In the genomic region with DNA sequence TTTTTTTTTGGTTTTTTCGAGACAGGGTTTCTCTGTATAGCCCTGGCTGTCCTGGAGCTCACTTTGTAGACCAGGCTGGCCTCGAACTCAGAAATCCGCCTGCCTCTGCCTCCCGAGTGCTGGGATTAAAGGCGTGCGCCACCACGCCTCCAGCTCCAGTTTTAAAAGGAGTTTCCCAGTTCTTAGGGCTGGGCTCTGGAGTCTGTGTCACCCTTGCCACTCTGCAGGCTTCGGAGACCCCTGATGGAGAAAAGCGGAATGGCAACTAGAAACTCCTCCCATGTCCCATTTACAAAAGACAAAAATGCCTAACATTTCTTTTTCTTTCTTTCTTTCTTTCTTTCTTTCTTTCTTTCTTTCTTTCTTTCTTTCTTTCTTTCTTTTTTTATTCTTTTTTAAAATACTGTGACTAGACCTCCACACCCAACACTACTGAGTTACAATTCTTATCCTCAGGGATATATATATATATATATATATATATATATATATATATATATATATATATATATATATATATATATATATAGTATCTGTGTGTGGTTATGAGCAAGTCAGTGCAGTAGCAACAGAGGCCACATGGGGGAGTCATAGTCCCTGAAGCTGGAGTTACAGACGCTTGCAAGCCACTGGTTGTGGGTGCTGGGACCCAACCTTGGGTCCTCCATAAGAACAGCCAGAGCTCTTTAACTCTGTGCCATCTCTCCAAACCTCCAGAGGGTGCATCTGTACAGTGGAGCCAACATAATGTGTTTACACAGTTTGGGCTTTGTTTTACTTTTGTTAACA, we compare ENCODE assay signal across 8 mouse cellular contexts. TPM values are rescaled to one million over a fixed set of nuclear protein-coding genes. Genes with fewer than 3 reads are reported as not detected.
DNase-seq lines count a peak whose midpoint lies in the region; ATAC-seq and TF ChIP-seq lines count a peak whose summit lies in the region.
"Not testable (repeated sequence)": the region's sequence is repeated elsewhere in the genome, so short reads cannot be mapped to it uniquely, and the experiment has no call there.

No protein-coding gene starts in this region.

- not testable (repeated sequence) for H3K9me3 ChIP-seq in CH12.LX (replicated peaks; ENCODE audit: low read length); liver, embryonic 14.5 days (ENCODE audit: control insufficient read depth, low read length)

- H3K9ac ChIP-seq in CH12.LX (ENCODE audit: insufficient read depth, low read depth); heart, adult 2 months (ENCODE audit: low read depth, low read length); liver, embryonic 14.5 days (replicated peaks): not testable (repeated sequence)

- not testable (repeated sequence) for H3K4me3 ChIP-seq in CH12.LX (replicated peaks in 1 of 3; ENCODE audit: low read depth in 2 of 3, low read length in 2 of 3, poor library complexity in 1 of 3); heart, adult 2 months; liver, embryonic 14.5 days (ENCODE audit: insufficient read depth in 1 of 2, low read depth in 2 of 2, low read length in 2 of 2)

- H3K36me3 ChIP-seq in CH12.LX (replicated peaks in 1 of 2; ENCODE audit: control insufficient read depth in 1 of 2, insufficient read depth in 1 of 2, low read length in 1 of 2); heart, adult 2 months (ENCODE audit: control insufficient read depth, insufficient read depth, low read length); liver, embryonic 14.5 days (replicated peaks; ENCODE audit: control insufficient read depth, insufficient read depth, low read depth): not testable (repeated sequence)

- 22% methylated on average over 10 of the region's 10 CpGs for WGBS in heart, adult 2 months
- 27% methylated on average over 10 of the region's 10 CpGs for WGBS in liver, embryonic 14.5 days (ENCODE audit: insufficient replicate concordance)

- not testable (repeated sequence) for TF ChIP-seq EP300 in CH12.LX (IDR thresholded peaks at IDR 0.05; ENCODE audit: low read length); liver, embryonic 14.5 days (IDR thresholded peaks at IDR 0.05; ENCODE audit: low read depth)
- peak; percentile 65; the same call in 1 of the 2 replicates for TF ChIP-seq EP300 in heart, adult 2 months (IDR thresholded peaks at IDR 0.05; ENCODE audit: insufficient read depth, low read depth, low read length)

- DNase-seq in CH12.LX (ENCODE audit: extremely low read depth), result peak; percentile 79
- DNase-seq in adrenal gland, postnatal 25 days, result peak; percentile 60
- peak; percentile 91 for DNase-seq in embryo, embryonic 10.5 days (ENCODE audit: low spot score)
- peak; percentile 59 to 67 for DNase-seq in heart, adult 2 months
- DNase-seq in kidney, adult 8-10 months, result peak; percentile 47 to 76
- DNase-seq in liver, embryonic 14.5 days (ENCODE audit: low read depth in 3 of 3, low spot score in 3 of 3), result peak in 2 of 3 experiments; percentile 23 to 55
- DNase-seq in neural tube, embryonic 10.5 days (ENCODE audit: extremely low spot score, low spot score), result peak; percentile 54
- peak; percentile 66 for DNase-seq in thymus, postnatal 14 days

- TF ChIP-seq CTCF in CH12.LX (conservative IDR thresholded peaks at IDR 0.05 in 1 of 2, IDR thresholded peaks at IDR 0.05 in 1 of 2; ENCODE audit: low read depth in 2 of 2, low read length in 2 of 2), result peak; percentile 19 to 83; a peak in 3 of 4 replicates
- peak; percentile 76 for TF ChIP-seq CTCF in heart, adult 2 months (IDR thresholded peaks at IDR 0.05)
- peak; percentile 60 for TF ChIP-seq CTCF in liver, embryonic 14.5 days (IDR thresholded peaks at IDR 0.05; ENCODE audit: low read depth)

- TF ChIP-seq RAD21 in CH12.LX (IDR thresholded peaks at IDR 0.05; ENCODE audit: low read depth, low read length), result peak; percentile 72

- H3K27me3 ChIP-seq in CH12.LX (replicated peaks); heart, adult 2 months (ENCODE audit: control insufficient read depth, insufficient read depth, low read length); liver, embryonic 14.5 days (ENCODE audit: control insufficient read depth, insufficient read depth, low read length): not testable (repeated sequence)

- not testable (repeated sequence) for TF ChIP-seq POLR2A in CH12.LX (IDR thresholded peaks at IDR 0.05; ENCODE audit: low read depth, low read length); heart, adult 2 months (IDR thresholded peaks at IDR 0.05; ENCODE audit: insufficient read depth, low read depth, low read length)

- dilution Hi-C loops in CH12.LX (cut with MboI; ENCODE audit: extremely low pct_ligation_motif_present, extremely low pct_unique_long_range_greater_than_20kb, low sequenced_read_pairs), result not testable (repeated sequence)

- H3K4me1 ChIP-seq in CH12.LX (ENCODE audit: control insufficient read depth in 1 of 2, insufficient read depth in 2 of 2), result peaks cover 9 to 25% of the 10 kb centered on the region in 2 experiments; a peak in 3 of 4 replicates
- not testable (repeated sequence) for H3K4me1 ChIP-seq in heart, adult 2 months (ENCODE audit: control insufficient read depth, insufficient read depth, low read length); liver, embryonic 14.5 days (replicated peaks; ENCODE audit: control insufficient read depth in 2 of 2, insufficient read depth in 2 of 2, low read length in 1 of 2)

- intact Hi-C loops in heart, adult 2 months (cut with DNase I), result not testable (repeated sequence)

- in situ Hi-C loops in CH12.LX (cut with MboI; ENCODE audit: low pct_ligation_motif_present, low pct_unique_long_range_greater_than_20kb, low sequenced_read_pairs), result not testable (repeated sequence)

- H3K4me2 ChIP-seq in CH12.LX (ENCODE audit: insufficient read depth, low read depth, poor library complexity, severe bottlenecking); liver, embryonic 14.5 days (ENCODE audit: low read depth): not testable (repeated sequence)

- not testable (repeated sequence) for H3K27ac ChIP-seq in CH12.LX (ENCODE audit: insufficient read depth, low read depth); heart, adult 2 months; liver, embryonic 14.5 days

- not testable (repeated sequence) for H3K79me2 ChIP-seq in CH12.LX (replicated peaks; ENCODE audit: control insufficient read depth, extremely low read depth, insufficient read depth, poor library complexity, severe bottlenecking); heart, adult 2 months (replicated peaks; ENCODE audit: control insufficient read depth, insufficient read depth, low read length)

- not testable (repeated sequence) for ATAC-seq in liver, embryonic 14.5 days (ENCODE audit: insufficient read depth)

TF ChIP-seq in CH12.LX, 34 proteins besides CTCF, POLR2A, EP300 and RAD21:
- peak; percentile 66; the same call in 1 of the 2 replicates for TF ChIP-seq ZNF384 (IDR thresholded peaks at IDR 0.05; ENCODE audit: low read depth, low read length)
- peak; percentile 82 for TF ChIP-seq SMC3 (IDR thresholded peaks at IDR 0.05; ENCODE audit: low read depth, low read length)

RNA-seq across cellular contexts. Expression of a gene that starts 6.3 kb away (rescaled TPM):
- total RNA-seq in CH12.LX (2012; rRNA removed) (not detected in 2 replicates), CH12.LX (2014; rRNA removed) (not detected in 2 replicates)
- not detected in 2 replicates for polyA plus RNA-seq in CH12.LX (2012; ENCODE audit: insufficient read length, low read depth)
- not detected in 2 replicates for total RNA-seq in adrenal gland, postnatal 25 days (2021)
- not detected for total RNA-seq in heart, adult 2 months (2021)
- polyA plus RNA-seq in heart, adult 2 months (2012; rRNA removed), result 0.10 and 0.23 TPM in 2 replicates
- polyA plus RNA-seq in liver, embryonic 14.5 days (2012; rRNA removed), result 0.09 and 0.11 TPM in 2 replicates
- 0.19 TPM in 1 of 2 replicates, not detected in the other for polyA plus RNA-seq in liver, embryonic 14.5 days (2014; fragmentation: Nextera tagmentation; extraction: Ambion mirVana)

RNA-seq across cellular contexts. Expression of a gene that starts 7.7 kb away (rescaled TPM):
- total RNA-seq in CH12.LX (2012; rRNA removed) (0.04 TPM in 1 of 2 replicates, not detected in the other), CH12.LX (2014; rRNA removed) (not detected in 2 replicates)
- 0.27 and 0.37 TPM in 2 replicates for polyA plus RNA-seq in CH12.LX (2012; ENCODE audit: insufficient read length, low read depth)
- 167 and 192 TPM in 2 replicates for total RNA-seq in adrenal gland, postnatal 25 days (2021)
- 10 to 100 TPM; 22.1 to 28.3 TPM for total RNA-seq in heart, adult 2 months (2021)
- 37.2 and 42.9 TPM in 2 replicates for polyA plus RNA-seq in heart, adult 2 months (2012; rRNA removed)
- 15.4 and 16.8 TPM in 2 replicates for polyA plus RNA-seq in liver, embryonic 14.5 days (2012; rRNA removed)
- 15.9 and 18.4 TPM in 2 replicates for polyA plus RNA-seq in liver, embryonic 14.5 days (2014; fragmentation: Nextera tagmentation; extraction: Ambion mirVana)

RNA-seq across cellular contexts. Expression of a gene that starts 18.0 kb away (rescaled TPM):
- total RNA-seq in CH12.LX (2012; rRNA removed) (404 and 424 TPM in 2 replicates), CH12.LX (2014; rRNA removed) (304 and 321 TPM in 2 replicates)
- 214 and 243 TPM in 2 replicates for polyA plus RNA-seq in CH12.LX (2012; ENCODE audit: insufficient read length, low read depth)
- 66.0 and 70.2 TPM in 2 replicates for total RNA-seq in adrenal gland, postnatal 25 days (2021)
- 10 to 100 TPM; 17.4 to 18.1 TPM for total RNA-seq in heart, adult 2 months (2021)
- 69.8 and 85.9 TPM in 2 replicates for polyA plus RNA-seq in heart, adult 2 months (2012; rRNA removed)
- 41.1 and 44.4 TPM in 2 replicates for polyA plus RNA-seq in liver, embryonic 14.5 days (2012; rRNA removed)
- 12.2 and 14.2 TPM in 2 replicates for polyA plus RNA-seq in liver, embryonic 14.5 days (2014; fragmentation: Nextera tagmentation; extraction: Ambion mirVana)

RNA-seq across cellular contexts. Expression of a gene that starts 23.5 kb away (rescaled TPM):
- total RNA-seq in CH12.LX (2012; rRNA removed) (113 and 128 TPM in 2 replicates), CH12.LX (2014; rRNA removed) (149 and 157 TPM in 2 replicates)
- polyA plus RNA-seq in CH12.LX (2012; ENCODE audit: insufficient read length, low read depth), result 80.5 and 82.1 TPM in 2 replicates
- 62.3 and 73.7 TPM in 2 replicates for total RNA-seq in adrenal gland, postnatal 25 days (2021)
- total RNA-seq in heart, adult 2 months (2021), result 10 to 100 TPM; 27.0 to 29.7 TPM
- polyA plus RNA-seq in heart, adult 2 months (2012; rRNA removed), result 51.6 and 53.7 TPM in 2 replicates
- 21.1 and 25.6 TPM in 2 replicates for polyA plus RNA-seq in liver, embryonic 14.5 days (2012; rRNA removed)
- polyA plus RNA-seq in liver, embryonic 14.5 days (2014; fragmentation: Nextera tagmentation; extraction: Ambion mirVana), result 31.1 and 35.2 TPM in 2 replicates

RNA-seq across cellular contexts. Expression of a gene that starts 31.3 kb away (rescaled TPM):
- 26.7 and 29.0 TPM in 2 replicates for total RNA-seq in CH12.LX (2012; rRNA removed)
- 19.5 and 20.7 TPM in 2 replicates for total RNA-seq in CH12.LX (2014; rRNA removed)
- 17.4 and 21.6 TPM in 2 replicates for polyA plus RNA-seq in CH12.LX (2012; ENCODE audit: insufficient read length, low read depth)
- total RNA-seq in adrenal gland, postnatal 25 days (2021), result 26.5 and 28.7 TPM in 2 replicates
- 10 to 100 TPM; 16.6 to 20.5 TPM for total RNA-seq in heart, adult 2 months (2021)
- 18.4 and 19.8 TPM in 2 replicates for polyA plus RNA-seq in heart, adult 2 months (2012; rRNA removed)
- 9.2 and 10.0 TPM in 2 replicates for polyA plus RNA-seq in liver, embryonic 14.5 days (2012; rRNA removed)
- 1.3 and 1.8 TPM in 2 replicates for polyA plus RNA-seq in liver, embryonic 14.5 days (2014; fragmentation: Nextera tagmentation; extraction: Ambion mirVana)

Comparison
In these comparisons a context has a peak if more than half of its experiments do, and no peak if none do; other contexts are left out.
1. DNase-seq: peak in every context shown above with its lines; median percentile 91 in embryo, embryonic 10.5 days; 79 in CH12.LX; 66 in thymus, postnatal 14 days; 63 in heart, adult 2 months; 62 in kidney, adult 8-10 months; 60 in adrenal gland, postnatal 25 days; 54 in neural tube, embryonic 10.5 days; 39 in liver, embryonic 14.5 days.
2. RNA of a gene that starts 7.7 kb away (total RNA-seq): 167 to 192 TPM in adrenal gland, postnatal 25 days and 22.1 to 28.3 TPM in heart, adult 2 months; 0.04 TPM in CH12.LX; every median in the first group is over 10 times any median in the second.
3. Peak in every context shown above with its lines, with median percentiles within 50 percentile points of each other: CTCF ChIP-seq.